Mouse (Mus musculus) heart, adult 18-20 months (tissue): ENCODE measurements at regions not wholly inside any gene's neighbourhood (a gene's known extent, or its start where the extent isn't known, plus 50 kb on each side); places are given as distances from the start of the nearest gene placed in this dataset.

Experiments used
- DNase-seq, 2 experiments: peaks; one replicate each; pipeline ENCODE4 v3.0.0; 2021 to 2022; ENCODE audit warnings: mixed read lengths in 1 of 2

DNA sequence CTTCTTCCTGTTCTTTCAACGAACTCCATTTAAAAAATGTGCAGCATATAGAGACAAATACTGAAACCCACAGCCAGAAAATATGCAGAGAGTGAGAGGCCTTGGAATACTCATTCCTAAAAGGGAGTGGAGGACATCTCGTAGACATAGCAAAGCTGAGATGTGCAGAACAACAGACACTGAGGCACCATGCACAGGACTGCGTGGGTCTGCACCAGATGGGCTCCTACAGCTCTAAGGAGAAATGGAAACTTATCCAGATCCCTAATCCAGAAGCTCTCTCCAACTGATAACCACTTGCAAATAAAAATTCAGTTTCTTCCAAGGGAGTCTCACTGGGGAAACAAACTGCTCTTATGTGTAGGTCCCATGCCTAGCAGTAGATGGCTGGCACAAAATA lies 101.6 kb downstream of the Slc25a24 start:
- DNase-seq, result no peak

DNA sequence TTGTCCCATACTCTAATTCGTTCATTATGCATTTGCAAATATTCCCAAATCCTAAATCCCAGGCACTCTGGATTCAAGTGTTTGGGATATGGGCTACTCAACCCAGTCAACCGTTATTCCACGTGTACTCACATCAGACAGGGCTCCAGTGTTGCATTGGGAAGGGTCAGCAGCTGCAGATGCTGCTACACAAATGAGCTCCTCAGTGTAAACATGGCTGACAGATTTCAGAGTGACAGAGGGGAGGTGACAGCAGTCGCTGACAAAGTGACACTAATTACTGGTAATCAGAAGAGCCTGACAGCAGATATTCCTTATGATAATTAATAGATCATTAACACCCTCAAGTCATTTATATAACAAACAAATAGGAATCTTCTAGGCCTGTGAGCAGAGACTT lies 106.2 kb upstream of the Vav3 start:
- DNase-seq, result no peak

GRCm38 (mm10) chr3:109236918-109237317 lies 103.5 kb upstream of the Vav3 start:
- no peak for DNase-seq

DNA sequence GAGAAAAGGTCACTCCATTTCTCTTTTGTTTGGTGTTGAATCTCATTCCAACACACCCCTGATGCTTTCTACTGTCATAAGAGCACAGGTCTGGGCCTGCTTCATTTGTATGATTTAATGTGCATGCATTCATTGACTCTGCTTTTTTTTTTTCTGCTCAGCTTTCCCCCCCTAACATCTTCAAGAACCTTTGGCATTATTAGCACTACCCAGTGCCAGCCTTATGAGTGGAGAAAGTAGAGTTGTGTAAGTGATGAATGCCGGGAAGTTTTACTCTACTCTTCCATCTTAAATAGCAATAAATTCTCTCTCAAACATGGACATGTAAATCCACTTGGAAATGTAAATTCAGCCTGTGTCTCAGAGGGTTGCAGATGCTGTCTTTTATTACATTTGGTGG lies 97.0 kb upstream of the Vav3 start:
- no peak for DNase-seq

DNA sequence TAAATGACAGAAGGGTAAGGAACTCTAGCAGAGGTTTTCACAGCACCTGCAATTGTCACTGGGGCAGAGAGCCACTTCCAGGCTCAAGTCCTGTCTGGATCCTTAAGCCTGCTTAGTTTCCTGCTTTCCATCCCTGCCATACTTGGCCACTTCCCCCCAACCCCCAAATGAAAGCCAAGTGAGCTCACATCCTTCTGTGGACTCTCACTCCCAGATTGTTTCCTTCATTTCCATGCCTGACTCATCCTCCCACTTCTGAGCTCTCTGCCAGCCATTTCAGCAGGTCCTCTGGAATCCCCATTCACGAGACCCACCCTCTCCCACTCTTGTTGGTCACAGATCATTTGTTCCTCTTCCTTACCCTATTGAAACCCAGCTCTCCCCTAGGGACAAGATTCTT lies 91.7 kb upstream of the Vav3 start:
- DNase-seq, result peak in 1 of 2 experiments; percentile 34

GRCm38 (mm10) chr3:109249359-109249758 lies 91.1 kb upstream of the Vav3 start:
- DNase-seq, result no peak

- no peak for DNase-seq
Observed at GRCm38 (mm10) chr3:109249989-109250388, 90.5 kb upstream of the Vav3 start.

DNA sequence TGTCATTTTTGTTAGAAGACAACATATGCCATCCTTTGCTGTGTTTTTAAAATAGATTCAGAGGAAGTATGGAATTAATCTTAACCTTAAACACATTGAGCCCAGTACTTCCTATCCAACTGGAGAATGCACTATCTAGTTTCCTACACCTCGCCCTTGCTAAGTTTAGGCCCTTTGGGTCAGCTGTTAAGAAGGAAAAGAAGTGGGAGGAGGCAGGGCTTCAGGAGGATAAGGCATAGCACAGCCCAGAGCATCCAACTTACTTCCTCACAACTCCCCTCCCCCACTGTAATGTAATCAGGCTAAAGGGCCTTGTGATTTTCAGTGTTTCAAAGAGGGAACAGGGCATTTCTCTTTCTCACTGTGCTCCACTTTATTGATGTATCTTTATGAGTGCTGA lies 88.7 kb upstream of the Vav3 start:
- peak in 1 of 2 experiments; percentile 71 for DNase-seq

- peak in 1 of 2 experiments; percentile 45 for DNase-seq
Observed at GRCm38 (mm10) chr3:109254001-109254630, 86.3 kb upstream of the Vav3 start.

GRCm38 (mm10) chr3:109254957-109255356 lies 85.5 kb upstream of the Vav3 start:
- peak; percentile 50 to 82 for DNase-seq

DNA sequence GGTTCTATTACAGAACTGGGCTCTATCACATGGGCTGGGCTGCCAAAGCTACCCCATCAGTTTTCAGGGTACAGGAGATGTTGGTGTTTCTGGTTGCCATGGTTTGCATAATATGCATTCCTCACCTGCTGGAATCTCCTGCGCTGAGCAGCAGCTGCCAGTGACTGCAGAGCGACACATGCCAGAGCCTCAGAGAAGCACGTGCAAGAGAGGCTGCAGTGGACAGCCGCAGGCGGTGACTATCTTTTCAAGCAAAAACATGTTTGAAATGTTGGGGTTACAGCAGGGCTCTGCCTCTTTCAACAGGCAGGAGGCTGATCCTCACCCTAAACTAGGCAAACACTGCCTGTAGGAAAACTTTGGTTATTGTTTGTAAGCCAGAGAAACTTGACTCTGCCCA lies 83.7 kb upstream of the Vav3 start:
- DNase-seq, result no peak

DNA sequence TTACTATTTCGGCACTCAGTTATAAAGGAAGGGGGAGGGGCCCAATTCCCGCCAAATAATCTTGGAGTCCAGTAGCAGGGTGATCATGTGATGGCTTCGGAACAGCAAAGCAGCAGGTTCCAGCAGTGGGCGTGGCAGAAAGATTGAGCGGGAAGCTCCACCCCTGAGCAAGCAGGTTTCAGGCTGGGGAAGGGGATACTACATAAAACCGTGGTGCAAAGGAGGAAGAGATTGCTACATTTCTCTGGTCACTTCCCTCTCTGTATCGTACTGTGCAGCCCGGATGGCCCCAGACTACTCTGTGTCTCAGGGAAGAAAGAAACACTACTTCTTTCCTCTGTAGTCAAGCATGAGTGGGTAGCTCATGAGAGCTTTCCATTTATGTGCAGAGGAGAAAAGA lies 73.5 kb upstream of the Vav3 start:
- peak in 1 of 2 experiments; percentile 60 for DNase-seq

DNA sequence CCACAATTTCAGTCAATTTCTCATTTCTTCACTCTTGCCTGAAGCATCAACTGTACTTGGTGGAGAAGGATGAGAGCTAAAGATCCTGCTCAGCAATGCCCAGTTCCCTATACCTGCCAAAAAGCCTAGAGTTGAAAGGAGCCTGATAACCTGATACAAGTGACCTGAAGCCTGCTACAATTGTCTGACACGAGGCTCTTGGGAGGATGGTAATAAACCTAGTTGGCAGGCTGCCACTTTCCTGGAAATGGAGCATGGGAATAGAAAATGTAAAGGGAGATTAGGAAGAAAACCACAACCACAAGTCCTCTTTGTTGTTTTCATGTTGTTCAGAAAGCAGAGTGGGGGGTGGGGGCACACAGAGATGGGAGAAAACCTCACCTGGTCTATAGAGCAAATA lies 69.7 kb upstream of the Vav3 start:
- DNase-seq, result no peak

DNA sequence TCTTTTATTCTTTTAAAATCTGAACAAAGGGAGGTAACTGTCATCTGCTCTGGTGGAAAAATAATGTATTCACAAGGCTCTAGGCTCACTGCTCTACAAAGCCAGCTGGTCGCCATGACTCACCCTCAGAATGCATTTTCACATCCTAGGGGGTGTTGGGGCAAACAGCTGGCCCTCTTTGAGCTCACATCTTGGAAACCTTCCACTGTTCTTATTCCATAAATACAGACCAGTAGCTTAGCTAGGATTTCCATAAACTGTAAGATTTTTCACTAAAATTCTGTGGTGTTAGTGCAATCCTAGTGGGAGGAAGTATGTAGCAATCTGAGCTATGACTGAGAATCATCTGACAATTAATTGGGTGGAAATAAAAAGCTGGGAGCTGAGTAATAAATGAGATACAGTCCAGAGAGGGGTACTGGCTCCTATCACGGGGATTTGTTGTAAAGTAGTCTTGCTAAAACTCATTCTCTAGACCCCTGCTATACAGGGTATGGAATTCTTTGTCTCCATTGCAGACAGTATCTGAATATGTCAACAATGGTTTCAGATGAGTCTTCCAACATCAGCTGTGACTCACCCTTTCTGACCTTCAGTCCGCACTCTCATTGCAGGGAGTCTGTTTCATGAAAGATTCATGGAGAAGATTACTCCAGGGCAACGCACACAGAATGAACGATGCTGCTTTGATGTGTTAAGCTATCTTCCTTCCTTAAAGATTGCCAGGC lies 67.2 kb upstream of the Vav3 start:
- peak in 1 of 2 experiments; percentile 55 for DNase-seq

DNA sequence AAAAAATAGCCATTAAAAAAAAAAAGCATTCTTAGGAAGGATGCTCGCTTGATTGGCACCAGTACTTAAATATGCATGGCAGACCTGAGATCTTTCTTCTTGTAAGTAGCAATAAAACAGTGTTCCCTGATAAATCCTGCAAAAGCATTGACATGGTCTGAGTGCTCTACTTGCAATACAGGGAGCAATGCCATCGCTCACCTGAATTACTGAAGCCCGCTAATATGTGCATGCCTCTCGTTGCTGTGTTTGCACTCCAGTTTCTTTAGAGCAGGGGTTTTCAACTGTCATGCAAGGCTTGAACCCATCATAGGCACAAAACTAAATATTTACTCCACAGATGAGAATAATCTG lies 66.7 kb upstream of the Vav3 start:
- DNase-seq, result no peak

- peak; percentile 43 to 59 for DNase-seq
Observed at GRCm38 (mm10) chr3:109279086-109279485, 61.4 kb upstream of the Vav3 start.

DNA sequence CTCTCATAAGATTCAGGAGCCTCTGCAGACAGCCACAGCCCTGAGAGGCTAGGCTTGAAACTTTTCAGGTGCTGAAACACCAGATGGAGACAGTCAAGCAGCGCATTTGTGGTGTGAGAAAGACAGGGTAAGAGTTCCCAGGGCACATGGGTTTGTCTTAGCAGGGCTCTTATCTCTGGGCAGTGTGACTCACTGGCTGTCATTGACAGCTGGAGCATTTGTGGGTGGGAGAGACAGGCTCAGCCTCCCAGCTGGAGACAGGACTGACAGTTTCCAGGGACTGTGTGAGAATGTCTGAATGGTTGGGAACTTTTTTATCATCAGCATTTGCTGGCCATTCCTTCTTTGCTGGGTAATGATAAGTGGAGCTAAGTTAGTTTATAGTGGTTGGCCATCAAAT lies 53.9 kb upstream of the Vav3 start:
- peak; percentile 69 to 87 for DNase-seq
